Mouse (Mus musculus) MEL (cell line): Measurements from ENCODE around the gene Acaca. TPM values are rescaled to one million over a fixed set of nuclear protein-coding genes. Genes with fewer than 3 reads are reported as not detected.

Source experiments
- DNase-seq: peaks from one replicate; pipeline ENCODE4 v3.0.0; 2011; ENCODE audit warnings: low read depth, low spot score
- H3K27ac ChIP-seq: 2 replicates; pipeline ENCODE4 v1.5.1; 2012; ENCODE audit warnings: low read depth, mild to moderate bottlenecking, control low read depth, low read length, moderate library complexity; ENCODE audit not compliant: control insufficient read depth
- H3K27me3 ChIP-seq, 2 experiments: fragments of 150-350 bp in 1 of 2; sonication (generic) in 1 of 2; 2 replicates each; pipeline ENCODE4 v1.6.1; 2012; ENCODE audit warnings: low read length in 2 of 2, mild to moderate bottlenecking in 2 of 2, improper control_type of control experiment in 1 of 2, moderate library complexity in 1 of 2; ENCODE audit not compliant: insufficient read depth in 2 of 2, control insufficient read depth in 1 of 2
- H3K36me3 ChIP-seq, 2 experiments: 2 replicates each; pipeline ENCODE4 v1.6.1; 2012 to 2014; ENCODE audit warnings: low read length in 2 of 2, improper control_type of control experiment in 1 of 2, inconsistent platforms in 1 of 2, mild to moderate bottlenecking in 1 of 2; ENCODE audit not compliant: insufficient read depth in 2 of 2, control insufficient read depth in 1 of 2
- H3K4me1 ChIP-seq, 2 experiments: fragments of 150-350 bp in 1 of 2; sonication (generic) in 1 of 2; 2 replicates each; pipeline ENCODE4 v1.6.1; 2012; ENCODE audit warnings: low read length in 2 of 2, improper control_type of control experiment in 1 of 2, mild to moderate bottlenecking in 1 of 2; ENCODE audit not compliant: insufficient read depth in 2 of 2, control insufficient read depth in 1 of 2
- H3K4me3 ChIP-seq, 2 experiments: fragments of 150-350 bp in 1 of 2; sonication (generic) in 1 of 2; 2 replicates each; pipeline ENCODE4 v1.5.1; 2012; ENCODE audit warnings: low read depth in 2 of 2, low read length in 2 of 2, mild to moderate bottlenecking in 2 of 2, moderate library complexity in 2 of 2, control low read depth in 1 of 2, improper control_type of control experiment in 1 of 2; ENCODE audit not compliant: control insufficient read depth in 1 of 2, insufficient read depth in 1 of 2
- H3K79me2 ChIP-seq: 2 replicates; pipeline ENCODE4 v1.6.1; 2012; ENCODE audit warnings: mild to moderate bottlenecking, low read length, moderate library complexity; ENCODE audit not compliant: control insufficient read depth, poor library complexity, insufficient read depth
- H3K9ac ChIP-seq: 2 replicates; pipeline ENCODE4 v1.6.1; 2012; ENCODE audit warnings: low read depth, mild to moderate bottlenecking, control low read depth, low read length, moderate library complexity; ENCODE audit not compliant: control insufficient read depth, poor library complexity, severe bottlenecking
- H3K9me3 ChIP-seq: fragments of 150-350 bp; sonication (generic); replicated peaks from 2 replicates; pipeline ENCODE4 v1.6.1; 2012; ENCODE audit warnings: mild to moderate bottlenecking, low read length, improper control_type of control experiment, moderate library complexity; ENCODE audit not compliant: insufficient read depth
- BHLHE40 ChIP-seq: IDR thresholded peaks from 2 replicates; pipeline ENCODE4 v1.6.1; 2012; ENCODE audit warnings: low read depth, mild to moderate bottlenecking, inconsistent platforms, low read length, improper control_type of control experiment, borderline replicate concordance
- CHD1 ChIP-seq: IDR thresholded peaks from 2 replicates; pipeline ENCODE4 v1.6.1; 2012; ENCODE audit warnings: low read depth, mild to moderate bottlenecking, inconsistent platforms, low read length, improper control_type of control experiment
- CHD2 ChIP-seq: IDR thresholded peaks from 2 replicates; pipeline ENCODE4 v1.6.1; 2011; ENCODE audit warnings: low read length, improper control_type of control experiment
- E2F4 ChIP-seq: IDR thresholded peaks from 2 replicates; pipeline ENCODE4 v1.6.1; 2011; ENCODE audit warnings: low read depth, low read length, improper control_type of control experiment, borderline replicate concordance
- GATA1 ChIP-seq: IDR thresholded peaks from 2 replicates; pipeline ENCODE4 v1.6.1; 2011; ENCODE audit warnings: low read depth, low read length, improper control_type of control experiment
- HCFC1 ChIP-seq: IDR thresholded peaks from 2 replicates; pipeline ENCODE4 v1.6.1; 2012; ENCODE audit warnings: low read depth, mild to moderate bottlenecking, inconsistent platforms, low read length, improper control_type of control experiment, moderate library complexity
- MAFK ChIP-seq: IDR thresholded peaks from 2 replicates; pipeline ENCODE4 v1.6.1; 2011; ENCODE audit warnings: low read depth, mild to moderate bottlenecking, low read length, improper control_type of control experiment, borderline replicate concordance
- MYB ChIP-seq: IDR thresholded peaks from 2 replicates; pipeline ENCODE4 v1.6.1; 2011; ENCODE audit warnings: mild to moderate bottlenecking, low read depth, low read length, improper control_type of control experiment
- MYC ChIP-seq: IDR thresholded peaks from 2 replicates; pipeline ENCODE4 v1.6.1; 2011; ENCODE audit warnings: low read depth, mild to moderate bottlenecking, low read length, improper control_type of control experiment, moderate library complexity
- NRF1 ChIP-seq: IDR thresholded peaks from 2 replicates; pipeline ENCODE4 v1.6.1; 2014; ENCODE audit warnings: low read depth, mild to moderate bottlenecking, inconsistent platforms, low read length, improper control_type of control experiment, moderate library complexity; ENCODE audit not compliant: poor library complexity, insufficient read depth, severe bottlenecking
- POLR2AphosphoS2 ChIP-seq: IDR thresholded peaks from 2 replicates; pipeline ENCODE4 v1.6.1; 2011; ENCODE audit warnings: low read length, improper control_type of control experiment
- POLR2AphosphoS5 ChIP-seq: IDR thresholded peaks from 2 replicates; pipeline ENCODE4 v1.6.1; 2012; ENCODE audit warnings: low read depth, borderline replicate concordance, mild to moderate bottlenecking, inconsistent platforms, low read length, moderate library complexity, mixed read lengths
- RAD21 ChIP-seq: IDR thresholded peaks from 2 replicates; pipeline ENCODE4 v1.6.1; 2011; ENCODE audit warnings: mild to moderate bottlenecking, low read depth, low read length, improper control_type of control experiment
- SIN3A ChIP-seq: IDR thresholded peaks from 2 replicates; pipeline ENCODE4 v1.6.1; 2012; ENCODE audit warnings: low read length, improper control_type of control experiment, inconsistent platforms
- SMC3 ChIP-seq: IDR thresholded peaks from 2 replicates; pipeline ENCODE4 v1.6.1; 2011; ENCODE audit warnings: low read depth, low read length, improper control_type of control experiment
- TCF12 ChIP-seq: IDR thresholded peaks from 2 replicates; pipeline ENCODE4 v1.6.1; 2014; ENCODE audit warnings: low read depth, mild to moderate bottlenecking, inconsistent platforms, low read length, improper control_type of control experiment, moderate library complexity
- USF1 ChIP-seq: IDR thresholded peaks from 2 replicates; pipeline ENCODE4 v1.6.1; 2014; ENCODE audit warnings: low read depth, mild to moderate bottlenecking, inconsistent platforms, low read length, improper control_type of control experiment, moderate library complexity
- ZNF384 ChIP-seq: IDR thresholded peaks from 2 replicates; pipeline ENCODE4 v1.6.1; 2012; ENCODE audit warnings: low read depth, mild to moderate bottlenecking, inconsistent platforms, low read length, improper control_type of control experiment
- polyA plus RNA-seq, 2 experiments: library from polyadenylated mRNA; stranded (reverse) in 1 of 2; unstranded in 1 of 2; fragments of >175 nt in 1 of 2; fragments of >200 nt in 1 of 2; gene quantifications; 2 replicates each; pipeline versions ENCODE4 v1.2.1 to v1.2.4; 2012; ENCODE audit warnings: low replicate concordance in 2 of 2, low read depth in 1 of 2; ENCODE audit not compliant: insufficient read length in 2 of 2, insufficient read depth in 1 of 2, missing spikeins in 1 of 2
- total RNA-seq: library from RNA; depleted of rRNA; stranded (reverse); fragments of 300-350 nt; gene quantifications from 2 replicates; pipeline ENCODE4 v1.2.3, GENCODE M21; 2012

Acaca gene
- total and polyA plus RNA-seq, 3 experiments: 32.0 to 52.0 (median 33.9) TPM

GRCm38 (mm10) chr11:84368902-84369301, 239.4 kb downstream of the Acaca start:
- peaks cover 2 to 9% of the 10 kb centered on the region in 2 experiments; a peak in 3 of 4 replicates for H3K36me3 ChIP-seq
- H3K27ac ChIP-seq: no peak overlapping the region
- TF ChIP-seq RAD21: no peak
- no peak for TF ChIP-seq POLR2AphosphoS2
- no peak for TF ChIP-seq CHD1
- no peak for TF ChIP-seq SMC3
- no peak for TF ChIP-seq TCF12
- TF ChIP-seq MYB: no peak
- no peak for TF ChIP-seq SIN3A
- TF ChIP-seq MYC: no peak
- TF ChIP-seq NRF1: no peak
- TF ChIP-seq E2F4: no peak
- no peak for TF ChIP-seq HCFC1
- no peak for TF ChIP-seq USF1
- no peak for TF ChIP-seq GATA1
- TF ChIP-seq CHD2: no peak
- no peak for TF ChIP-seq BHLHE40
- TF ChIP-seq, all 39 proteins: peak for 0
- Histone ChIP-seq H3K9me3 (no peaks in the 10 kb centered on the region), H3K79me2 (no peaks in the 10 kb centered on the region), H3K9ac (no peak overlapping the region), H3K4me3 (no peak overlapping the region), H3K4me1 (peaks cover 0 to 2% of the 10 kb centered on the region in 2 experiments; a peak in 1 of 4 replicates), H3K27me3 (no peaks in the 10 kb centered on the region)
- DNase-seq: no peak

DNA sequence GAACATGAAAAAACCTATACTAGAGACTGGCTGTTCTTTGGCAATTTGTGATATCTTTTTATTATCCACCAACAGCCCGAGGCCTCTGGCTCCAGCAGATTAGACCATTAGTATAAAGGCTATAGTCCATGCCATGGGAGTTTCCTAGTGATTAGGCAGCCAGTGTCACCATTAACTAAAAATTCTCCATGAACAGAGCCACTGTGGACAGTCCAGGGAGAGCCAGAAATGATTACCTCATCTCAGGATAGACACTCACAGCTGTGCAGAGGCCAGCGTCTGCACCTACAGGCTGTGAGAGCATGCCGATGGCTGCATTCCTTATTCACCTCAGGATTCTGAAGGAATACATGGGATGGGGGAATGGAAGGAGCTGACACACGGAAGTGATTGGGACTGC, 243.7 kb downstream of the Acaca start:
- no peak overlapping the region for H3K27ac ChIP-seq
- DNase-seq: no peak
- H3K9ac ChIP-seq: no peak overlapping the region
- no peaks in the 10 kb centered on the region for H3K27me3 ChIP-seq
- no peak overlapping the region for H3K4me3 ChIP-seq
- no peaks in the 10 kb centered on the region for H3K9me3 ChIP-seq
- no peaks in the 10 kb centered on the region for H3K79me2 ChIP-seq
- H3K4me1 ChIP-seq: peaks cover 0 to 2% of the 10 kb centered on the region in 2 experiments; a peak in 1 of 4 replicates
- TF ChIP-seq ZNF384 (no peak), RAD21 (no peak), CHD2 (no peak), POLR2AphosphoS5 (no peak), NRF1 (no peak), MAFK (no peak)
- peaks cover 0 to 4% of the 10 kb centered on the region in 2 experiments; a peak in 1 of 4 replicates for H3K36me3 ChIP-seq
